Mouse (Mus musculus): ENCODE measurements around the gene Hspa1l. TPM values are rescaled to one million over a fixed set of nuclear protein-coding genes. Genes with fewer than 3 reads are reported as not detected.
A peak's percentile ranks its signal among the peaks of the same experiment; 100 is the strongest.
"Not testable (repeated sequence)": the region's sequence is repeated elsewhere in the genome, so short reads cannot be mapped to it uniquely, and the experiment has no call there.

Gene Hspa1l
- polyA plus RNA-seq (2012; rRNA removed): 0.50 and 0.59 TPM in 2 replicates

DNA sequence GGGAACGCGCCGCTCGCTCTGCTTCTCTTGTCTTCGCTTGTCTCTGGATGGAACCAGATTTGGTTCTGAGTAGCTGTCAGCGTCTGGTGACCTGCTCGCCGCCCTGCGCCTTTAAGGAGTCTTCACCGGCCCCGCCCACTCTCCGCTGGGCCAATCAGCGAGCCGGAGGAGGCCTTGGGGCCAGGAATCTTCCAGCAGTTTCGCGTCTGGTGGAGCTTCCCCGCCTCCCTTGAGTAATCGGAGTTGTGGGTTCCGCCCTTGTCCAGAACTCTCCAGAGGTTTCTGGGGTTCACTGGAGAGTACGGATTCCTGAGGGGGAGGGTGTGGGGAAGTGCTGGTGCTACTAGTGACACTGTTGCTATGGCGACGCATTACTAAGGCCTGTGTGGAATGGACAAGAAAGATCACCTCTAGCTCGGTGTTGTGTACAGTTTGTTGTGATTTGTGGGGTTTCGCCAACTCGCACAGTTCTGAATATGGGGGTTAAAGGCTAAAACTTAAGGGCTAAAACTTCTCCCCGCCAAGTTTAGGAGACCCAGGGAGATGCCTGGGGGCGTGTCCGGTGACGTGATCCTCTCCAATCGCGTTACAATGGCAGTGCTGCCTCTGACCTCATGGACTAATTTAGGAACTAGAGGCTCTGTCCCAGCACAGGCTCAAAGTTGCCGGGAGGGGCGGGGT lies at the start of gene Hspa1l, which contains the start of gene Hspa1a:
Gene Hspa1l, plus strand, starts transcription at position 635 of the 681 bp plus-strand sequence.
Gene Hspa1a, minus strand, starts transcription at position 88 of the 681 bp plus-strand sequence.
- TF ChIP-seq POLR2A (IDR thresholded peaks at IDR 0.05; ENCODE audit: extremely low read depth, insufficient read depth, low read length): peak; percentile 74
- not testable (repeated sequence) for H3K4me1 ChIP-seq (ENCODE audit: control insufficient read depth, insufficient read depth, low read length)
- Histone ChIP-seq H3K27ac (ENCODE audit: insufficient read depth, low read length) (peak within 1 kb of the TSS; percentile 19; the same call in 1 of the 2 replicates), H3K4me3 (ENCODE audit: insufficient read depth, low read length) (peak within 1 kb of the TSS; percentile 31)

DNA sequence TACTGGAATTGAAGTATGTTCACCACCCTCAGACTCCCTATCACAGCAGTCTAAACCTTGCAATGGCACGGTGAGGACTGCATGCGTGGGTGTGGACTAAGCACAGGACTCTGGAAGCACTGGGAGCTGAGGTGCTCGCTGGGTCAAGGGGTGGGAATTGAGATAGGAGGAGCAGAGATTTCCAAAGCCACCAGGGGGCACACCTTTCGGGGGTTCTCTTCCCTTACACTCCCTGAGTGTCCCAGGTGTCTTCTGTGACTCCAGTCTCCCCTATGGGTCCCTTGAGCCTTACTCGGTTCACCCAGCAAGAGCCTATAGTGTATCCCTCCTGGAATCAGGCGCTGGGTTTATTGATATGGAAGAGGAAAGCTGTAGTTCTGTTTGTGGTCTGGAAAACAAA lies 49.6 kb upstream of the Hspa1l start:
- 0 out of 2 replicates have a peak, but pooled peaks have one; percentile 13 for TF ChIP-seq CTCF (IDR thresholded peaks at IDR 0.05; ENCODE audit: extremely low read depth, insufficient read depth, low read length)
- no peak for TF ChIP-seq POLR2A (IDR thresholded peaks at IDR 0.05; ENCODE audit: extremely low read depth, insufficient read depth, low read length)
- Histone ChIP-seq H3K27ac (ENCODE audit: insufficient read depth, low read length) (no peak overlapping the region), H3K4me1 (ENCODE audit: control insufficient read depth, insufficient read depth, low read length) (peaks cover 2% of the 10 kb centered on the region), H3K4me3 (ENCODE audit: insufficient read depth, low read length) (no peak overlapping the region)

DNA sequence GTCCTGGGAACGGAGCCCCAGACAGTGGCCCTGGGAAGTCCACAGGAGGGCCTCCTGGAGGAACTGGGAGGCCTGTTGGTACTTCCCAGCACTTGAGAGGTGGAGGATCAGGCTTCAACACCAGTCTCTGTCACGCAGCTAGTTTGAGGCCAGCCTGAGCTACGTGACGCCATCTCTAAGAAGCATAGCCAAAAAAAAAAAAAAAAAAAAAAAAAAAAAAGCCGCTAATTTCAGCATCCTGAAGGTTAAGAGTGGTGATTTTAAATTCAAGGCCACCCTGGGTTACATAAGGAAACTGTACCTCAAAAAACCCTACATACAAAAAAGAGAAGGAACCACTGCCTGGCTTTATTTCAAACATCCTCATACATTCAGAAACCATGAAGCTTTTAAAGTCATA lies 48.2 kb upstream of the Hspa1l start:
- no peak overlapping the region for H3K4me3 ChIP-seq (ENCODE audit: insufficient read depth, low read length)
- H3K4me1 ChIP-seq (ENCODE audit: control insufficient read depth, insufficient read depth, low read length): peaks cover 2% of the 10 kb centered on the region
- H3K27ac ChIP-seq (ENCODE audit: insufficient read depth, low read length): no peak overlapping the region
- TF ChIP-seq CTCF (IDR thresholded peaks at IDR 0.05; ENCODE audit: extremely low read depth, insufficient read depth, low read length): no peak
- no peak for TF ChIP-seq POLR2A (IDR thresholded peaks at IDR 0.05; ENCODE audit: extremely low read depth, insufficient read depth, low read length)

DNA sequence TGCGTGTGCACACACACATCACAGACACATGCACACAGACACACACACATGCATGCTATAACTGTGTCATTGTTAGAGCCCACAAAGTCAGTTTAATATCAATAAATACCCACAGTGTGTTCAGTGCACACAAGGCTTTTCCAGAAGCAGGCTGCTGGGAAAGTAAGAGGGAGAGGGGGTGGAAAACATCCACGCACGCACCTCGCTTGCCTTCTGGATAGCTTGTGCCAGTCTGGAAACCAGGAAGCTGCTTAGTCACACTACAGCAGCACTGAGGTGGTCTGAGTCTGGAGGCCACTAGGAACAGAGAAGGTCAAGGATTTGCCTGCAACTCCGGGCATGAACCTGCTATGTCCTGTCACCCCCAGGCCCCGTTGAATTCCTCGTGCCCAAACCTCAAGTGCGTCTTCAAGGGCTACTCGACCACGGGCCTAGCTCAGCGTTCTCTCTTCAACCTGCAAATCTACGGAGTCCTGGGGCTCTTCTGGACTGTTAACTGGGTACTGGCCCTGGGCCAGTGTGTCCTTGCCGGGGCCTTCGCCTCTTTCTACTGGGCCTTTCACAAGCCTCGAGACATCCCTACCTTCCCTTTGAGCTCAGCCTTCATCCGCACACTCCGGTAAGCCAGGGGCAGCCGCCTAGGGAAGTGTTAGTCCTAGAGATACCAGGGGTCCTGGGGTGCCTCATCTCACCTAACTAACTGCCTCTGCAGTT lies 45.0 kb upstream of the Hspa1l start:
- Histone ChIP-seq H3K27ac (ENCODE audit: insufficient read depth, low read length) (no peak overlapping the region), H3K4me1 (ENCODE audit: control insufficient read depth, insufficient read depth, low read length) (peaks cover 2% of the 10 kb centered on the region), H3K4me3 (ENCODE audit: insufficient read depth, low read length) (no peak overlapping the region)
- no peak for TF ChIP-seq POLR2A (IDR thresholded peaks at IDR 0.05; ENCODE audit: extremely low read depth, insufficient read depth, low read length)
- no peak for TF ChIP-seq CTCF (IDR thresholded peaks at IDR 0.05; ENCODE audit: extremely low read depth, insufficient read depth, low read length)

GRCm38 (mm10) chr17:34928841-34929240 lies 43.7 kb upstream of the Hspa1l start:
- Histone ChIP-seq H3K27ac (ENCODE audit: insufficient read depth, low read length) (no peak overlapping the region), H3K4me1 (ENCODE audit: control insufficient read depth, insufficient read depth, low read length) (peaks cover 2% of the 10 kb centered on the region)
- no peak for TF ChIP-seq POLR2A (IDR thresholded peaks at IDR 0.05; ENCODE audit: extremely low read depth, insufficient read depth, low read length)
- TF ChIP-seq CTCF (IDR thresholded peaks at IDR 0.05; ENCODE audit: extremely low read depth, insufficient read depth, low read length): no peak

DNA sequence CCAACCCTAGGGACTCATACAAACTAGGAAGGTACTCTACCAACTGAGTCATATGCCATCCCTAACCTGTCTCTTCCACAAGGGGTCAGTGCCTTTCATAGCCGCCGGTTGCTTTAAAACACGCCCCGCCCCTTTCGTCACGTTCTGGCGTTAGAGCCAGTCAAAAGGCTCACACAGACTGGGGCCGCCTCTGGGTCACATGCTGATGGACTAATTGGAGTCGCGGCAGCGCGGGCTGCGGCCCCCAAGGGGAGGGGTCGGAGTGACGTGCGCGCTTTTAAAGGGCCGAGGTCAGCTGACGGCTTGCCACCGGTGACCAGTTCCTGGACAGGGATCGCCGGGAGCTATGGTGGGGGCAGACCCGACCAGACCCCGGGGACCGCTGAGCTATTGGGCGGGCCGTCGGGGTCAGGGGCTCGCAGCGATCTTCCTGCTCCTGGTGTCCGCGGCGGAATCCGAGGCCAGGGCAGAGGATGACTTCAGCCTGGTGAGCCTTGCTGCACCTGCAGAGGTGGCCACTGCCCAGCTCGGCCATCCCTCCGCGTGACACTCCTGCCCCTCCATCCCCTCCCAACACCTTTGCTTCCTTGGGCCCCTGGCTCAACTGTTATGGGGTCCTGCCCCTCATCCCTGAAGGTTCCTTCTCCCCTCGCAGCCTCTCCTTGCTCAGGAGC lies 41.3 kb upstream of the Hspa1l start, which contains the start of gene Neu1:
Gene Neu1, plus strand, starts transcription at position 193 of the 674 bp plus-strand sequence.
- peak within 1 kb of the TSS; percentile 81 for H3K27ac ChIP-seq (ENCODE audit: insufficient read depth, low read length)
- peak within 1 kb of the TSS; percentile 91 for H3K4me3 ChIP-seq (ENCODE audit: insufficient read depth, low read length)
- peaks cover 2% of the 10 kb centered on the region for H3K4me1 ChIP-seq (ENCODE audit: control insufficient read depth, insufficient read depth, low read length)
- TF ChIP-seq CTCF (IDR thresholded peaks at IDR 0.05; ENCODE audit: extremely low read depth, insufficient read depth, low read length): peak; percentile 48
- TF ChIP-seq POLR2A (IDR thresholded peaks at IDR 0.05; ENCODE audit: extremely low read depth, insufficient read depth, low read length): peak; percentile 69; the same call in 1 of the 2 replicates

More at GRCm38 (mm10) chr17:34928841-34929240, 43.7 kb upstream of the Hspa1l start:
- H3K4me3 ChIP-seq (ENCODE audit: insufficient read depth, low read length): no peak overlapping the region

GRCm38 (mm10) chr17:34931735-34932098 lies 40.8 kb upstream of the Hspa1l start:
- TF ChIP-seq CTCF (IDR thresholded peaks at IDR 0.05; ENCODE audit: extremely low read depth, insufficient read depth, low read length): no peak
- TF ChIP-seq POLR2A (IDR thresholded peaks at IDR 0.05; ENCODE audit: extremely low read depth, insufficient read depth, low read length): no peak
- H3K4me3 ChIP-seq (ENCODE audit: insufficient read depth, low read length): peak overlapping the region; percentile 91
- peaks cover 2% of the 10 kb centered on the region for H3K4me1 ChIP-seq (ENCODE audit: control insufficient read depth, insufficient read depth, low read length)
- H3K27ac ChIP-seq (ENCODE audit: insufficient read depth, low read length): peak overlapping the region; percentile 81; the same call in 1 of the 2 replicates

- H3K4me1 ChIP-seq (ENCODE audit: control insufficient read depth, insufficient read depth, low read length): no peaks in the 10 kb centered on the region
- H3K27ac ChIP-seq (ENCODE audit: insufficient read depth, low read length): no peak overlapping the region
- peak overlapping the region; percentile 91 for H3K4me3 ChIP-seq (ENCODE audit: insufficient read depth, low read length)
- TF ChIP-seq CTCF (IDR thresholded peaks at IDR 0.05; ENCODE audit: extremely low read depth, insufficient read depth, low read length) (no peak), POLR2A (IDR thresholded peaks at IDR 0.05; ENCODE audit: extremely low read depth, insufficient read depth, low read length) (no peak)
Measured at GRCm38 (mm10) chr17:34932287-34932686, 40.2 kb upstream of the Hspa1l start.

DNA sequence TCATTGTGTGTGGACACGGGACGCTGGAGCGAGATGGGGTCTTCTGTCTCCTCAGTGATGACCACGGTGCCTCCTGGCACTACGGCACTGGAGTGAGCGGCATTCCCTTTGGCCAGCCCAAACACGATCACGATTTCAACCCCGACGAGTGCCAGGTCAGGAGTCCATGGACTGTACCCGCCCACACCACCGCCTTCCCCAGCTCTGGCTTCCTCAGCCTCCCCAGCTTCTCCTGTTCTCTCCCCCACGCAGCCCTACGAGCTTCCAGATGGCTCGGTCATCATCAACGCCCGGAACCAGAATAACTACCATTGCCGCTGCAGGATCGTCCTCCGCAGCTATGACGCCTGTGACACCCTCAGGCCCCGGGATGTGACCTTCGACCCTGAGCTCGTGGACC lies 38.5 kb upstream of the Hspa1l start:
- no peak overlapping the region for H3K27ac ChIP-seq (ENCODE audit: insufficient read depth, low read length)
- no peaks in the 10 kb centered on the region for H3K4me1 ChIP-seq (ENCODE audit: control insufficient read depth, insufficient read depth, low read length)
- H3K4me3 ChIP-seq (ENCODE audit: insufficient read depth, low read length): no peak overlapping the region
- TF ChIP-seq POLR2A (IDR thresholded peaks at IDR 0.05; ENCODE audit: extremely low read depth, insufficient read depth, low read length) (no peak), CTCF (IDR thresholded peaks at IDR 0.05; ENCODE audit: extremely low read depth, insufficient read depth, low read length) (no peak)
